Mouse (Mus musculus): ENCODE results near the gene Spag9. TPM values are rescaled to one million over a fixed set of nuclear protein-coding genes. Genes with fewer than 3 reads are reported as not detected.

Spag9 gene
- total and polyA plus RNA-seq, 2 experiments from 2014 or later, result 89.1 to 110 TPM

DNA sequence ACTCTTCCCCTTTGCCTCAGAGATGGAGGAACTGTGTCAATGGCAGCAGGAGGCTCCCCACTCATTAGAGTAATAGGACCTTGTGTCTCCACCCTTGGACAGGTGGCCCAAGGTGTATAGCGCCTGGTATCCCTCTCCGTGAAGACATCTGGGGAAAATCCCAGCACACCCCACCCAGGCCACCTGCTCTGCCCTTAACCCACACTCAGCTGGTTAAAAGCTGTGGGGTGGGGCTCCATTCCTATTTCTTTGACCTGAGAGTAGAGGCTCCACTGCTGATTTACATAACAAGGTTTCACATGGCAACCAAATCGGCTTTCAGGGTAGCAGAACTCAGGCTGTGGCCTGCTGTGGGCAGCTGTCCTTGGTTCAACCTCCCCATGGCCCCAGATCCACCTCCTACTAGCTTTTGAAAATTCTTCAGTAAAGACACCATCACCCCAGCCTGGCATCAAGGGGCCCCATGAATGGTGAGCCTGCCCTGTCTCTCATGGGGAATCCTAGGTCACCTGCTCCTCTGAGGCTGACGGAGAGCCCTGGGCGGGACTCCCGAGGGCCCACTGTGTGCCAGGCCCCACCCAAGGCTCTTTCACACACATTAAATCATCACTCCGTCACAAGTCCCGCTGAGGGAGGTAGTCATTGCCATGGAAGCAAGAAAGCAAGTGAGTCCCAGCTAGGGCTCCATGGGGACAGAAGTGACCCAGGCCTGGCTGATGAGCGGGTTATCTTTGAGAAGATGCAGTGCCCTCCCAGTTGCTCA is 167.3 kb downstream of the Spag9 start:
- no peaks in the 10 kb centered on the region for H3K36me3 ChIP-seq (ENCODE audit: insufficient read depth, low read length)
- 46% methylated on average over 9 of the region's 9 CpGs for WGBS
- H3K4me1 ChIP-seq (ENCODE audit: insufficient read depth, low read length), result peaks cover 37% of the 10 kb centered on the region
- DNase-seq (ENCODE audit: low spot score) (no peak), ATAC-seq (no peak)
- no peak overlapping the region for H3K4me3 ChIP-seq (ENCODE audit: low read length)
- H3K4me2 ChIP-seq (ENCODE audit: low read depth, low read length), result no peak overlapping the region
- H3K9ac ChIP-seq (replicated peaks; ENCODE audit: low read length), result no peak overlapping the region
- no peaks in the 10 kb centered on the region for H3K27me3 ChIP-seq (ENCODE audit: insufficient read depth, low read length)
- no peak overlapping the region for H3K27ac ChIP-seq
- no peak for TF ChIP-seq CTCF (IDR thresholded peaks at IDR 0.05; ENCODE audit: low read depth)
- H3K9me3 ChIP-seq (ENCODE audit: low read length), result no peaks in the 10 kb centered on the region

DNA sequence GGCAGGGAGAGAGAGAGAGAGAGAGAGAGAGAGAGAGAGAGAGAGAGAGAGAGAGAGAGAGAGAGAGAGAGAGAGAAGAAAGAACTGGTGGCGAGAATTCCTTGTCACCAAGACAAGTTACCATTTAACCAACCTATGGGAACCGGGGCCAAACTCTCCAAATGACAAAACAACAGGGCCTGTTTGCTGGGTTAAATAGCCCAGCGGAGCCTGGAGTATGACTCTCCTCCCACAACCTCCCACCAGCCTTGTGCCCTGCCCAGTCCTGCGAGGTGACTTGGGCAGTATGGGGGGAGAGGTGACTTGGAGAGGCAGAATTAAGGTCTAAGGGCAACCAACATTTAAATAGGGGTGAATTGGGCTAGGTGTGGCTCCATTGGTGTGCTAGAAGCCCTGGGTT is 169.9 kb downstream of the Spag9 start:
- no peak for ATAC-seq
- Histone ChIP-seq H3K27me3 (ENCODE audit: insufficient read depth, low read length) (no peaks in the 10 kb centered on the region), H3K9me3 (ENCODE audit: low read length) (no peaks in the 10 kb centered on the region), H3K9ac (replicated peaks; ENCODE audit: low read length) (no peak overlapping the region), H3K4me2 (ENCODE audit: low read depth, low read length) (no peak overlapping the region), H3K27ac (no peak overlapping the region), H3K36me3 (ENCODE audit: insufficient read depth, low read length) (no peaks in the 10 kb centered on the region), H3K4me1 (ENCODE audit: insufficient read depth, low read length) (peaks cover 12% of the 10 kb centered on the region), H3K4me3 (ENCODE audit: low read length) (no peak overlapping the region)
- no peak for DNase-seq (ENCODE audit: low spot score)
- 79% methylated on average over 4 of the region's 4 CpGs for WGBS
- no peak for TF ChIP-seq CTCF (IDR thresholded peaks at IDR 0.05; ENCODE audit: low read depth)

- H3K4me1 ChIP-seq (ENCODE audit: insufficient read depth, low read length), result no peaks in the 10 kb centered on the region
- H3K4me2 ChIP-seq (ENCODE audit: low read depth, low read length), result no peak overlapping the region
- H3K27me3 ChIP-seq (ENCODE audit: insufficient read depth, low read length), result no peaks in the 10 kb centered on the region
- no peak for TF ChIP-seq CTCF (IDR thresholded peaks at IDR 0.05; ENCODE audit: low read depth)
- no peaks in the 10 kb centered on the region for H3K36me3 ChIP-seq (ENCODE audit: insufficient read depth, low read length)
- ATAC-seq (peak; percentile 76), DNase-seq (ENCODE audit: low spot score) (peak; percentile 63)
- 25% methylated on average over 5 of the region's 5 CpGs for WGBS
- no peak overlapping the region for H3K9ac ChIP-seq (replicated peaks; ENCODE audit: low read length)
- no peak overlapping the region for H3K27ac ChIP-seq
- H3K9me3 ChIP-seq (ENCODE audit: low read length), result no peaks in the 10 kb centered on the region
- no peak overlapping the region for H3K4me3 ChIP-seq (ENCODE audit: low read length)
Observed at GRCm38 (mm10) chr11:94168238-94168637, 172.3 kb downstream of the Spag9 start.

GRCm38 (mm10) chr11:94169596-94169995 is 173.7 kb downstream of the Spag9 start:
- DNase-seq (ENCODE audit: low spot score) (no peak), ATAC-seq (no peak)
- no peak overlapping the region for H3K4me2 ChIP-seq (ENCODE audit: low read depth, low read length)
- 71% methylated on average over 5 of the region's 5 CpGs for WGBS
- H3K27me3 ChIP-seq (ENCODE audit: insufficient read depth, low read length), result no peaks in the 10 kb centered on the region
- no peaks in the 10 kb centered on the region for H3K9me3 ChIP-seq (ENCODE audit: low read length)
- no peak overlapping the region for H3K27ac ChIP-seq
- no peaks in the 10 kb centered on the region for H3K36me3 ChIP-seq (ENCODE audit: insufficient read depth, low read length)
- no peak overlapping the region for H3K4me3 ChIP-seq (ENCODE audit: low read length)
- H3K9ac ChIP-seq (replicated peaks; ENCODE audit: low read length), result no peak overlapping the region
- H3K4me1 ChIP-seq (ENCODE audit: insufficient read depth, low read length), result no peaks in the 10 kb centered on the region
- no peak for TF ChIP-seq CTCF (IDR thresholded peaks at IDR 0.05; ENCODE audit: low read depth)

DNA sequence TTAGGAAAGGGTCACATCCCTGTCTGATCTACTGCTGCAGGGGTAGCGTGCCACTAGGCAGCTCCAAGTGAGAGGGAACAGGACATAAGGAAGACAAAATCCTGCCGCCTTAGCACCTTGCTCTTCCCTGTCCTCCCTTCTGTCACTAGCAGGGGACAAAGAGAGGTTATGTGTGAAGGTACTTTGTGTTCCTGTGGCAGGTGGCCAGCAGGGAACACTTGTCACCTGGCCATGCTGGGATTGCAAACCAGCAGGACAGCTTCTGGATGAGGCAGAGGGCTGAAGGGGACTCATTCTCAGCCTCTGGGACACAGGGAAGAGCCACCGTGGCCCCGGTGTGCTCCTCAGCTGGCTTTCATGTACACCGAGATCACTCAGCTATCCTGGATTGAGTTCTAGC is 175.8 kb downstream of the Spag9 start:
- no peak overlapping the region for H3K4me3 ChIP-seq (ENCODE audit: low read length)
- no peaks in the 10 kb centered on the region for H3K36me3 ChIP-seq (ENCODE audit: insufficient read depth, low read length)
- no peaks in the 10 kb centered on the region for H3K9me3 ChIP-seq (ENCODE audit: low read length)
- H3K27me3 ChIP-seq (ENCODE audit: insufficient read depth, low read length), result no peaks in the 10 kb centered on the region
- TF ChIP-seq CTCF (IDR thresholded peaks at IDR 0.05; ENCODE audit: low read depth), result no peak
- DNase-seq (ENCODE audit: low spot score) (no peak), ATAC-seq (no peak)
- no peak overlapping the region for H3K27ac ChIP-seq
- 86% methylated on average over 5 of the region's 5 CpGs for WGBS
- H3K9ac ChIP-seq (replicated peaks; ENCODE audit: low read length), result no peak overlapping the region
- no peaks in the 10 kb centered on the region for H3K4me1 ChIP-seq (ENCODE audit: insufficient read depth, low read length)
- H3K4me2 ChIP-seq (ENCODE audit: low read depth, low read length), result no peak overlapping the region

DNA sequence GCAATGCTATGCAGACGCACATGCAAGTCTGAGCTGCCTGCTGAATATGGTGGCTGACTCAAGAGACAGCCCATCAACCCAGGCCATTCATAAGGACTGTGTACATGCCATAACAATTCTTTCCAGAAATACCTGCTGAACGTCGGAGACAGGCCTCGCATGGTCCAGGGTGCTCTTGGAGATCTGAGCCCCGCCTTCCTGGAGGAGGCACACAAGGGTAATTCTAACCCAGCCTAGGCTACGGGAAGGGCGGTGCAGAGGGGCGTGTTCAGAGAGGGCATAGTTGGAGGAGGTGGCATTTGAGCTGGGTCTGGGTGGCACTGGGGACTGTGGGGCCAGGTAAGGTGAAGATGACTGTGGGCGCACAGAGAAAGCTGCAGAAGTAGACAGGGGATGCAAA is 176.3 kb downstream of the Spag9 start:
- Histone ChIP-seq H3K9me3 (ENCODE audit: low read length) (no peaks in the 10 kb centered on the region), H3K27ac (no peak overlapping the region), H3K4me3 (ENCODE audit: low read length) (no peak overlapping the region), H3K9ac (replicated peaks; ENCODE audit: low read length) (no peak overlapping the region), H3K4me2 (ENCODE audit: low read depth, low read length) (no peak overlapping the region), H3K36me3 (ENCODE audit: insufficient read depth, low read length) (no peaks in the 10 kb centered on the region), H3K27me3 (ENCODE audit: insufficient read depth, low read length) (no peaks in the 10 kb centered on the region), H3K4me1 (ENCODE audit: insufficient read depth, low read length) (no peaks in the 10 kb centered on the region)
- TF ChIP-seq CTCF (IDR thresholded peaks at IDR 0.05; ENCODE audit: low read depth), result no peak
- 83% methylated on average over 9 of the region's 9 CpGs for WGBS
- no peak for DNase-seq (ENCODE audit: low spot score)
- no peak for ATAC-seq

GRCm38 (mm10) chr11:94173726-94174146 is 177.8 kb downstream of the Spag9 start:
- Histone ChIP-seq H3K4me1 (ENCODE audit: insufficient read depth, low read length) (no peaks in the 10 kb centered on the region), H3K27me3 (ENCODE audit: insufficient read depth, low read length) (no peaks in the 10 kb centered on the region), H3K27ac (no peak overlapping the region), H3K36me3 (ENCODE audit: insufficient read depth, low read length) (no peaks in the 10 kb centered on the region), H3K9ac (replicated peaks; ENCODE audit: low read length) (no peak overlapping the region), H3K9me3 (ENCODE audit: low read length) (no peaks in the 10 kb centered on the region), H3K4me3 (ENCODE audit: low read length) (no peak overlapping the region), H3K4me2 (ENCODE audit: low read depth, low read length) (no peak overlapping the region)
- ATAC-seq (no peak), DNase-seq (ENCODE audit: low spot score) (no peak)
- TF ChIP-seq CTCF (IDR thresholded peaks at IDR 0.05; ENCODE audit: low read depth), result no peak
- WGBS, result 38% methylated on average over 4 of the region's 4 CpGs
